Mouse (Mus musculus): ENCODE measurements around the gene Gsdmc4.
"Not testable (repeated sequence)": the region's sequence is repeated elsewhere in the genome, so short reads cannot be mapped to it uniquely, and the experiment has no call there.

Gene Gsdmc4

DNA sequence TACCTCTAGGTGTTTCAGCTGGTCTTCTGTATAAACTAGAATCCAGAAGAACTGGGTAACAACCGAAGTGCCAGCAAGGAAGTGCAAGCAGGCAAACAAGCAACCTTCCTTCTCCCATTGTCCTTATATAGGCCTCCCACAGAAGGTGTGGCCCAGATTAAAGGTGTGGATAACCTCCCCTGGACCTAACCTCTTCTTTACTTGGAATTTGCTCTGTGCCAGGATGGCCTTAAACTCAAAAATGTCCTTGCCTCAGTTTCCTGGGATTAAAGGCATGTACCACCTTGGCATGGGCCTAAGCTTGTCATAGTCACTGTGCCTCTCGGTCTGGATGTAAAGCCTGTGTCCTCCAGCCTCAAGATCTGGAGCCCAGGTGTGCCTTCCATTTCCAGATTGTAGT lies at the start of gene Gsdmc4:
TSS of gene Gsdmc4 (minus strand) at position 101 of the 400 bp plus-strand sequence.
- DNase-seq (ENCODE audit: low read depth), result not testable (repeated sequence)

DNA sequence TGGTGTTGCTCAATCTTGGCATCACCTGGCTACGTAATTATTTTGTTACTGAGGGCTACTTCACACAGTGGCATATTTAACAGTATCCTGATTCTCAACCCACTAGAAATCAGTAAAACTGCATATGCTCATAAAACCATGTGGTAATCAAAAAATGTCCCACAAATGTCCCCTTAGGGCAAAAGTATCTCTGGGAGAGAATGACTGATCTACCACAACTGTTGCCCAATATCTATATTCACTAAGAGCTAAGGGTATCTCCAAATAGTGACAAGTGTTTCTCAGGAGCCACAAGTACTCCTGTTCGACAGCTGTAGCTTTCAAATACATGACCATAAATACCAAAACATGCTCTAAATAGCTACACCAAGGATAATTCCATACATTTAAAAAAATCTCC lies 48.4 kb upstream of the Gsdmc4 start:
- no peak for DNase-seq (ENCODE audit: low read depth)

- no peak for DNase-seq (ENCODE audit: low read depth)
Measured at GRCm38 (mm10) chr15:63957553-63957952, 45.5 kb upstream of the Gsdmc4 start.

- no peak for DNase-seq (ENCODE audit: low read depth)
Measured at GRCm38 (mm10) chr15:63953256-63953655, 41.2 kb upstream of the Gsdmc4 start.

- DNase-seq (ENCODE audit: low read depth), result no peak
Measured at GRCm38 (mm10) chr15:63941221-63941620, 29.1 kb upstream of the Gsdmc4 start.

DNA sequence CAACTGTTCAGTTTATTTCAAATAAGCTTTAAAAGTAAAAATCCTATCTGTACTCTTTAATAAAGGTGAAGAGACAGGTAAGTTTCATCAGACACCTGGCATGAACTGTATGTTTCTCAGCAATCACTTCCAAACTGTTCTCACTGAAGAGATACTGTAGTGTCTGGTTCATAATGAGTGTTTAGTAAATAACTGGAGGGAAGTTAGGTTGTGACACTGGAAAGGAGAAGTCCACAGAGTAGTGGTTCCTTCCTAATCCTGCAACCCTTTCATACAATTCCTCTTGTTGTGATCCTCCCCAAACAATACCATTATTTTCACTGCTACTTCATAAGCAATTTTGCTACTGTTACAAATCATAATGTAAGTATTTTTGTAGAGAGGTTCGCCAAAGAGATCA lies 20.6 kb upstream of the Gsdmc4 start:
- DNase-seq (ENCODE audit: low read depth), result no peak

DNA sequence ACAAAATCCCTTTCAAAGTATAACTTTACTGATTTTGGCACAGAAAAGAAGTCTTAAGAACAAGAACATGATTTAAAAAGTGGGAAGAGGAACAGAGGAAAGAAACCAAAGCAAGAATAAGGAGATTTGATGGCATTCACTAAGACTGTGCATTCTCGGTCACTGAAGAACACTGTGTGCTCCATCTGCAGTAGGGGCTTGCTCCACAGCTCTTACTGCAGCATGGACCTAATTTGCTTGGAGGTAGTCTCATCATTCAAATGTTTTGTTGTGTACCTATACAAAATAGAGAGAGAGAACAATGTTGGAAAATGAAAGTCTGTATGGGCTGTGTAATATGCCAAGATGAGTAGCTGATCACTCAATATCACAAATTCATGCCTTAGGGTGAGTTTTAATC lies 19.3 kb upstream of the Gsdmc4 start:
- DNase-seq (ENCODE audit: low read depth), result no peak

DNA sequence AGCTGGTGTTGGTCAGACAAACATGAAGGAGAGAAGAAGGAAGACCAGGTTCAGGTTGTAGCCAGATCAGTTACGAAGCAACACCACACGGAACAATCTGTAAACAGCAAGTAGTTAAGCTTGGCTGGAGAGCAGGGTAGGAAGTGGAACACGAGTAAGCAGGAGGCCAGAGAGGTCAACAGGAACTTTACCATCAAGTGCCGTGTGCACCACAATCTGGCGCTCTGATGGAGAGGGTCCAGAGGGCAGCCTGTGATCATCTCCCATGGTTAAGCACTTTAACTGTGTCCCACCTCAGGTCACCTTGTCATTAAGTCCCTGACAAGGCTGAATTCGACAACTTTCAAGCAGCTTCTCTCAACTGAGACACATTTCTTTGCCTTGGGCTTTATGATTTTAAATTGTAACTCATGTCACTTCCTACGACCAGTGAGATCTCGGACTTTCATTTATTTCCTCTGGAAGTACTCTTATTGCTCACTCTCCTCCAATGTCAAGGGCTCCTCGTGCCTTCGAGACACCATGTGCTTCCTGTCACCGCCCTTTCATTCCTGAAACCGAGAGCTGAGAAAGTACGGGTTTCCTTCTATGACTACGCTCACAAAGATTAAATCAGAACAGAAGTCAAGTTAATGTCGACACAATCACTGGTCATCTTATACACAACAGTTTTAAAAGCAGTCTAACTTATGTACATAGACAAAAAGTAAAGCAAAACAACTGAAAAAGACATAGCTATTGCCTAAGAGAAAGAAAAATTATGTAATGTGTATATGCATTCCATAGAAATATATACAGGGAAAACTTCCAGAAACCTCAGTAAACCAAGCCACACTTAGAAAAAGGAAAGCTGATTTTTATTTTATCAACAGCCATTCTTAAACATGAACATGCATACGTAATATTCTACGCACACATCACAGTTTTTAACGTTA lies 18.3 kb upstream of the Gsdmc4 start:
- no peak for DNase-seq (ENCODE audit: low read depth)

DNA sequence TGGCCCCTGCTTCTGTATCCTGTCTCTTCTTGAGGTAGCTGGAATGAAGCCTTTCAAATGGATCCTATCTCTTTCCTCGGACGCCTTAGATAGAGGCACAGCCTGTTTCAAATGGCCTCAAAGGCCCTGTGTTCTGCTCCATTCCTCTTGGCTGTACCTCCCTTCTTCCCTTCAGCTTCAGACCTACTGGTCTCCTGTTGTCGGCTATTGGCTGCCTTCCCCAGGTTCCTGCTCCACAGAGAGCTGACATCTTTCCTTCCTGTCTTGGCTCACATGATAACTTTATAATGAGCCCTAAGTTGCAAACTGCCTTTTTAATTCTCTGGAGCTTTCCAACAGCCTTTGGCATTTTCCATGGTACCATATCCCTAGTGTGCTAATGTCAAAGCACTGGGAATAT lies 14.1 kb upstream of the Gsdmc4 start:
- peak; percentile 1 for DNase-seq (ENCODE audit: low read depth)

GRCm38 (mm10) chr15:63924484-63924883 lies 12.4 kb upstream of the Gsdmc4 start:
- peak; percentile 11 for DNase-seq (ENCODE audit: low read depth)

DNA sequence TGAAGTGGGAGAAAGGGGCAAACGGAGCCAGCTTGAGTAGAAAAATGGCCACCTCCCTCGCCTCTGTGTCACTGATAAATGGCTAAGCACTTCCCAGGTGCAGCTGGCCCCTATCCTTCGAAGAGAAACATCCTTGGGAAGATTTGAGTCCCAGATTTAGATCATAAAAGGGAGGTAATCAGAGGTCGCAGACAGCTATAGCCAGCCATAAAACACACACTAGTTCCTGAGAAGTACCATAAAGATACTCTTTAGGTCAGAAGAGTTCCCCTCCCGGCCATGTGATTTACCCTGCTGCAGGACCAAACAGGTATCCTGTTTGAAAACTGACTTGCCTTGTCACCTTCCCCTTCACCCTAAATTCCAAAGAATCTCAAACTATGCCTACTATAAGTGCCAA lies 9.5 kb upstream of the Gsdmc4 start:
- DNase-seq (ENCODE audit: low read depth), result not testable (repeated sequence)

GRCm38 (mm10) chr15:63919728-63920127 lies 7.6 kb upstream of the Gsdmc4 start:
- not testable (repeated sequence) for DNase-seq (ENCODE audit: low read depth)

- not testable (repeated sequence) for DNase-seq (ENCODE audit: low read depth)
Measured at GRCm38 (mm10) chr15:63916584-63916983, 4.5 kb upstream of the Gsdmc4 start.

DNA sequence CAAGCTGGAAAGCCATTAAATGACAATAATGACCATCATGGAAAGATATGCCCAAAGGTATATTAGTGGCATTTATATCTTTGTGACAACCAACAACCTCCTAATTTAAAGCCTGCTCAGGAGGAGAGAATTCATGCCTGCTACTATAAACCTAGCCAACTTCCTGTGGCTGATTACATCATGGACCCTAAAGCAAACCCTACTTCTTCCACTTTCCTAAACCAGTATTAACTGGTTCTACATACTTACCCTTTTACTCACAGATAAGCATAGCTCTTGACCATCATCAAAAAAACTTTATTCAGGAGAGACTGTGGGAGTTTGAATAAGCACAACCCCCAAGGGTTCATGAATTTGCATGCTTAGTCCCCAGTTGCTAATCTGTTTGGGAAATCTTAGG lies 2.2 kb downstream of the Gsdmc4 start:
- DNase-seq (ENCODE audit: low read depth), result not testable (repeated sequence)

GRCm38 (mm10) chr15:63895560-63896353 lies 16.3 kb downstream of the Gsdmc4 start:
- peak; percentile 77 for DNase-seq (ENCODE audit: low read depth)

DNA sequence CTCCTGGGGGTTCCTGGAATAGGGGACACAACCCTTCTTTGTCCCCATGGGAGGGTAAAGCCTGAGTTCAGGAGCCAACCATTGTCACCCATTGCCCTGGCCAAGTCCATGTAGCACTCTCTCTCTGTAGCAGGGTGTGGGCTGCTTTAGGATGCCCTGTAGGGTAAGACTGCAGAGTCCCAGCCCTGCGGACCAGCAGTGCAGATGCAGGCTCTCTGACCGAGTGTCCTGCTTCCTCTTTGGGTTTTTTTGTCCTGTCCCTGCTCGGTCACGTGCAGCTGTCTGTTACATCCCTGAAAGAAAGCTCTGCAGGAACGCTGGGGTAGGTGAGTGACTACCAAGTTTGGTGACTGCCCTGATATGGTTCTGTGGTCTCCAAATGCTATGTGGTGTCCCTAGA lies 23.7 kb downstream of the Gsdmc4 start:
- not testable (repeated sequence) for DNase-seq (ENCODE audit: low read depth)

DNA sequence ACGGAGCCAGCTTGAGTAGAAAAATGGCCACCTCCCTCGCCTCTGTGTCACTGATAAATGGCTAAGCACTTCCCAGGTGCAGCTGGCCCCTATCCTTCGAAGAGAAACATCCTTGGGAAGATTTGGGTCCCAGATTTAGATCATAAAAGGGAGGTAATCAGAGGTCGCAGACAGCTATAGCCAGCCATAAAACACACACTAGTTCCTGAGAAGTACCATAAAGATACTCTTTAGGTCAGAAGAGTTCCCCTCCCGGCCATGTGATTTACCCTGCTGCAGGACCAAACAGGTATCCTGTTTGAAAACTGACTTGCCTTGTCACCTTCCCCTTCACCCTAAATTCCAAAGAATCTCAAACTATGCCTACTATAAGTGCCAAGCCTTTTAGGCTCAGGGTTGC lies 24.1 kb downstream of the Gsdmc4 start:
- DNase-seq (ENCODE audit: low read depth), result not testable (repeated sequence)

DNA sequence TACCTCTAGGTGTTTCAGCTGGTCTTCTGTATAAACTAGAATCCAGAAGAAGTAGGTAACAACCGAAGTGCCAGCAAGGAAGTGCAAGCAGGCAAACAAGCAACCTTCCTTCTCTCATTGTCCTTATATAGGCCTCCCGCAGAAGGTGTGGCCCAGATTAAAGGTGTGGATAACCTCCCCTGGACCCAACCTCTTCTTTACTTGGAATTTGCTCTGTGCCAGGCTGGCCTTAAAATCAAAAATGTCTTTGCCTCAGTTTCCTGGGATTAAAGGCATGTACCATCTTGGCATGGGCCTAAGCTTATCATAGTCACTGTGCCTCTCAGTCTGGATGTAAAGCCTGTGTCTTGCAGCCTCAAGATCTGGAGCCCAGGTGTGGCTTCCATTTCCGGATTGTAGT lies 33.6 kb downstream of the Gsdmc4 start, which contains the start of gene Gsdmc3:
TSS of gene Gsdmc3 (minus strand) at position 101 of the 400 bp plus-strand sequence.
- not testable (repeated sequence) for DNase-seq (ENCODE audit: low read depth)

GRCm38 (mm10) chr15:63876160-63876559 lies 35.9 kb downstream of the Gsdmc4 start:
- not testable (repeated sequence) for DNase-seq (ENCODE audit: low read depth)

DNA sequence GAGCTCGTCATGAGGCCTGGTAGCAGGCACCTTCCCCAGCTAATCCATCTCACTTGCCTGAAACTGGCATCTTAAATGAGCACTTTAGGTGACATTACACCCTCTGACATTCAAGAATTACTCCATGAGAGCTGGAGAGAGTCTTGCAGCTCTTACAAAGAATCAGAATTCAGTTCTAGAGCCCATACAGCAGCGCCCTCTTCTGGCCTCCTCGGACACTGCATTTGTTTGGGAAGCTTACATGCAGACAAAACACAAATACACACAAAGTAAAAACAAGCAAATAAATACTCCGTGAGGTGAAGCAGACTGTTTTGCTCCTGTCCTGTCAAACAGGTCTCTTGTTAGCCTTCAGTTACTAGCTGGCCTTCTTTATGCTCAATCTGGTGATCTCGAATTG lies 50.1 kb downstream of the Gsdmc4 start:
- peak; percentile 5 for DNase-seq (ENCODE audit: low read depth)
